ENCODE assay signal across 9 mouse cellular contexts in genomic region chr11:43653051-43653475, GRCm38 (mm10). TPM values are rescaled to one million over a fixed set of nuclear protein-coding genes. Genes with fewer than 3 reads are reported as not detected.
DNase-seq lines count a peak whose midpoint lies in the region; TF ChIP-seq lines count a peak whose summit lies in the region.
"Had no signal": no experiment of that assay in that cellular context is flagged by ENCODE, and none has a peak within 500 bp of the region (broad histone marks: within the 10 kb centered on the region; RNA-seq: fewer than 3 reads in every experiment).

No protein-coding gene starts in this region.

- TF ChIP-seq CTCF in CH12.LX (conservative IDR thresholded peaks at IDR 0.05 in 1 of 2, IDR thresholded peaks at IDR 0.05 in 1 of 2; ENCODE audit: low read depth in 2 of 2, low read length in 2 of 2) = no peak
- no peak for TF ChIP-seq CTCF in brain, embryonic 14.5 days (IDR thresholded peaks at IDR 0.05; ENCODE audit: borderline replicate concordance, extremely low read depth, insufficient read depth, insufficient read length)

- no peak overlapping the region for H3K27ac ChIP-seq in CH12.LX (ENCODE audit: insufficient read depth, low read depth)
- H3K27ac ChIP-seq: macrophage had no signal

- H3K36me3 ChIP-seq in CH12.LX (replicated peaks in 1 of 2; ENCODE audit: control insufficient read depth in 1 of 2, insufficient read depth in 1 of 2, low read length in 1 of 2) = no peaks in the 10 kb centered on the region

- TF ChIP-seq RAD21 in CH12.LX (IDR thresholded peaks at IDR 0.05; ENCODE audit: low read depth, low read length) = no peak

- no peaks in the 10 kb centered on the region for H3K9me3 ChIP-seq in CH12.LX (replicated peaks; ENCODE audit: low read length)

- peaks cover 3 to 38% of the 10 kb centered on the region in 2 experiments; a peak in 3 of 4 replicates for H3K4me1 ChIP-seq in CH12.LX (ENCODE audit: control insufficient read depth in 1 of 2, insufficient read depth in 2 of 2)

- peak; percentile 88 for DNase-seq in CH12.LX (ENCODE audit: extremely low read depth)
- peak; percentile 67 for DNase-seq in brain, embryonic 14.5 days (ENCODE audit: low read depth)
- peak; percentile 29 for DNase-seq in induced T-regulatory cell, adult 2 months (ENCODE audit: low read depth)
- DNase-seq in mesoderm, embryonic 11.5 days (ENCODE audit: low read depth, low spot score) = peak; percentile 34
- no peak for DNase-seq in left cerebral cortex, adult 9 months (ENCODE audit: low spot score in 2 of 2)
- no peak for DNase-seq in frontal cortex, postnatal 10 days (ENCODE audit: low spot score in 2 of 2)
- DNase-seq in cerebellum, adult 11 months = no peak
- no peak for DNase-seq in gastrocnemius, postnatal 25 days

- no peak for TF ChIP-seq EP300 in CH12.LX (IDR thresholded peaks at IDR 0.05; ENCODE audit: low read length)

- peak overlapping the region; percentile 16; the same call in 1 of the 2 replicates for H3K9ac ChIP-seq in CH12.LX (ENCODE audit: insufficient read depth, low read depth)

- dilution Hi-C loops in CH12.LX (cut with MboI; ENCODE audit: extremely low pct_ligation_motif_present, extremely low pct_unique_long_range_greater_than_20kb, low sequenced_read_pairs) = no loop called here

- no peaks in the 10 kb centered on the region for H3K79me2 ChIP-seq in CH12.LX (replicated peaks; ENCODE audit: control insufficient read depth, extremely low read depth, insufficient read depth, poor library complexity, severe bottlenecking)

- H3K4me3 ChIP-seq in CH12.LX (replicated peaks in 1 of 3; ENCODE audit: low read depth in 2 of 3, low read length in 2 of 3, poor library complexity in 1 of 3) = peak overlapping the region in 1 of 3 experiments; percentile 18

- in situ Hi-C loops in CH12.LX (cut with MboI; ENCODE audit: low pct_ligation_motif_present, low pct_unique_long_range_greater_than_20kb, low sequenced_read_pairs) = no loop called here

- H3K27me3 ChIP-seq in CH12.LX (replicated peaks) = no peaks in the 10 kb centered on the region

- TF ChIP-seq POLR2A in CH12.LX (IDR thresholded peaks at IDR 0.05; ENCODE audit: low read depth, low read length) = no peak; the same call in 1 of the 2 replicates
- TF ChIP-seq POLR2A in brain, embryonic 14.5 days (IDR thresholded peaks at IDR 0.05; ENCODE audit: borderline replicate concordance, extremely low read depth, insufficient read depth, insufficient read length, poor library complexity, severe bottlenecking) = no peak

- peak overlapping the region; percentile 47 for H3K4me2 ChIP-seq in CH12.LX (ENCODE audit: insufficient read depth, low read depth, poor library complexity, severe bottlenecking)

TF ChIP-seq in CH12.LX, 34 proteins besides CTCF, POLR2A, EP300 and RAD21:
- peak; percentile 13; the same call in 1 of the 2 replicates for TF ChIP-seq MEF2A (IDR thresholded peaks at IDR 0.05; ENCODE audit: borderline replicate concordance, low read depth, low read length)
- peak; percentile 45 for TF ChIP-seq ETS1 (conservative IDR thresholded peaks at IDR 0.05; ENCODE audit: low read depth, low read length)
- TF ChIP-seq USF2 (conservative IDR thresholded peaks at IDR 0.05; ENCODE audit: low read depth, low read length) = no peak

RNA-seq across cellular contexts. Expression of gene Pwwp2a, which starts 28.7 kb away (rescaled TPM):
- total RNA-seq in CH12.LX (2012; rRNA removed) (15.2 and 16.7 TPM in 2 replicates), CH12.LX (2014; rRNA removed) (11.5 and 13.0 TPM in 2 replicates)
- polyA plus RNA-seq in CH12.LX (2012; ENCODE audit: insufficient read length, low read depth) = 26.8 and 31.0 TPM in 2 replicates
- polyA plus RNA-seq in brain, embryonic 14.5 days (2012; rRNA removed) = 38.7 and 49.7 TPM in 2 replicates
- total RNA-seq in gastrocnemius, postnatal 25 days (2021) = 10 to 100 TPM; 10.9 to 11.0 TPM

RNA-seq across cellular contexts. Expression of gene Fabp6, which starts 51.7 kb away (rescaled TPM):
- not detected in 2 replicates for total RNA-seq in CH12.LX (2012; rRNA removed)
- not detected in 2 replicates for total RNA-seq in CH12.LX (2014; rRNA removed)
- not detected in 2 replicates for polyA plus RNA-seq in CH12.LX (2012; ENCODE audit: insufficient read length, low read depth)
- not detected in 2 replicates for polyA plus RNA-seq in brain, embryonic 14.5 days (2012; rRNA removed)
- total RNA-seq in gastrocnemius, postnatal 25 days (2021) = not detected
- polyA plus RNA-seq: macrophage had no signal

Comparison
In these comparisons a context has a peak if more than half of its experiments do, and no peak if none do; other contexts are left out.
1. DNase-seq: peak in CH12.LX (single experiment), brain, embryonic 14.5 days (single experiment), induced T-regulatory cell, adult 2 months (single experiment) and mesoderm, embryonic 11.5 days (single experiment); none in left cerebral cortex, adult 9 months (0 of 2), frontal cortex, postnatal 10 days (0 of 2), cerebellum, adult 11 months (single experiment) and gastrocnemius, postnatal 25 days (single experiment).